Mouse (Mus musculus) lung, embryonic 16.5 days (tissue): ENCODE data around the gene Tdpoz1. TPM values are rescaled to one million over a fixed set of nuclear protein-coding genes. Genes with fewer than 3 reads are reported as not detected.

ENCODE experiments used
- polyA plus RNA-seq: library from polyadenylated mRNA; unstranded; fragments of >200 nt; fragmentation: Nextera tagmentation; extraction: Ambion mirVana; gene quantifications from 2 replicates; pipeline ENCODE4 v1.2.1, GENCODE M21; 2015

Gene Tdpoz1
- polyA plus RNA-seq, 1 experiment from 2014 or later, result not detected

Other genes with a start within 250 kb of the Tdpoz1 start
- gene Tchh, start 234.0 kb downstream of the Tdpoz1 start, polyA plus RNA-seq, result 4.8 and 4.9 TPM in 2 replicates
- not detected in 2 replicates for gene Tchhl1, start 207.6 kb downstream of the Tdpoz1 start, polyA plus RNA-seq
- 1,535 and 1,592 TPM in 2 replicates for gene S100a11, start 155.8 kb downstream of the Tdpoz1 start, polyA plus RNA-seq
- gene S100a10, start 121.2 kb downstream of the Tdpoz1 start, polyA plus RNA-seq, result 320 and 322 TPM in 2 replicates
- not detected in 2 replicates for gene Tdpoz2, start 23.6 kb downstream of the Tdpoz1 start, polyA plus RNA-seq
- not detected in 2 replicates for gene Gm37596, start 16.8 kb upstream of the Tdpoz1 start, polyA plus RNA-seq
- not detected in 2 replicates for gene Gm5773, start 96.7 kb upstream of the Tdpoz1 start, polyA plus RNA-seq
- gene Tdpoz4, start 120.1 kb upstream of the Tdpoz1 start, polyA plus RNA-seq, result not detected in 2 replicates
- not detected in 2 replicates for gene Tdpoz3, start 149.7 kb upstream of the Tdpoz1 start, polyA plus RNA-seq